Mouse (Mus musculus) spleen, postnatal 10 days (tissue): ENCODE data around the gene Plcb4.

Experiments
- DNase-seq, 2 experiments: peaks; one replicate each; pipeline ENCODE4 v3.0.0; 2021 to 2022; ENCODE audit warnings: low spot score in 2 of 2

Plcb4 gene

DNA sequence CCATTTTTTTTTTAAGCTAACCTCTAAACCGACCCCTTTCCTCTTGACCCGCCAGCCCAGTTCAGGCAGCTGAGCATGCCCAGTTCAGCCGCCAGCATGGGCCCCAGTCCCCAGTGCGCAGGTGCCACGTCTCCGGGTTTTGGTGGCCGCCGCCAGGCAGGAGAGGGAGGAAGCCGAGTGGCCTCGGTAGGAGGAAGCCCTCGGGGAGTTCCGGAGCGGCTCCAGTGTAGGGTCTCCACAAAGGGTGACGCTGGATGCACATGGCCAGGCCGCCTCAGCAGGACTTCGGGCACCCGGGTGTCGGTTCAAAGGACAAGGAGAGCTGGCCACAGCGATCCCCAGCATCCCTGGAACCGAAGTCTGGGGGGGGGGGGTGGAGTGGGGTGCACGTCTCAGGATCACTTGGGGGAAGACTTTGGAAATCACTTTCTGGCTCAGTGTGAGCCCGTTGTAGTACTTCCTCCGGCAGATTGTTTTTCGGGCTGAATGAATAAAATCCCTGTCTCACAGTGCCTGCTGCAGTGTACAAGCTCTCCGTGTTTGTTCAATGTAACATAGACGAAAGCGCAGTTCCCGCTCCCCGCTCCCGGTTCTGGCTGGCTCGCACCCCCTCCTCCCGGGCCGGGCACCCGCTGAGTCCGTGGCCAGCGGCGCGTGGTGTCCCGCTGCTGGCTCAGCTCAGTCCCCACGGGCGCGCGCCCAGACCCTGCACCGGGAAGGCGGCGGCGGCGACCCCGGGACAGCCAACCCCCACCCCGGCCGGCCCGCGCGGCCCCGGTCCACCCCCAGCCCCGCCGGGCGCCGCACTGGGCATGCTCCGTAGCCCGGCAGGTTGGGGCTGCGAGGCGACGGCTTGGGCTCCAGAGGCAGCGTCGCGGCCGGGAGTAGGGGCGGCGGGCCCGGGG lies at the start of gene Plcb4:
Gene Plcb4 (plus strand): TSS at position 526 of the 905 bp plus-strand sequence.
- peak; percentile 57 to 77 for DNase-seq

DNA sequence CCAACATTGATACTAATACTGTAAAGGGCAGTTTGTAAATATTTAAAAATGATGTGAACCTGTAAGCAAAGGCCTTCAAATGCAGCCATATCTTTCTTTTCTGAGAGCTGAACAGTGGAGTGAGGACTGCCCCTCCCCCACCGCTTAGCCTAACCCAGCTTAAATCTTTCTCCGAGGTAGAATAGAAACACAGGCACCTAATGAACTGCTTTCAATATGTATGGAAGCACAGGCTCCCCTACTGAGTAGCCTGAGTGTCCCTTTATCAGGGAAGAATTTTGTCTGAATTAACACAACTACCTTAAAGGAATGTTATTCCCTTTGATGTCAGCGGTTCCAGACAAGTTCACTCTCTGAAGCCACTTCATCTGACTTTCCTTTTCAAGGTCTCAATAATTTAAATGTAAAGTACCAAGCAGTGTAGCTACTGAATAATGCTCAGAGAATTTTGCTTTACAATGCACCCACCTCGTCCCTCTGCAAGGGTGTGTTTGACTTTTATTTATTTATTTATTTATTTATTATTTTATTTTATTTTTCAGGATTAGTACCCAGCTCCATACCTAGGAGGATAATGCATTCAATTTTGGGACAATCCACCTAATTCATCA lies 44.1 kb upstream of the Plcb4 start:
- no peak for DNase-seq

DNA sequence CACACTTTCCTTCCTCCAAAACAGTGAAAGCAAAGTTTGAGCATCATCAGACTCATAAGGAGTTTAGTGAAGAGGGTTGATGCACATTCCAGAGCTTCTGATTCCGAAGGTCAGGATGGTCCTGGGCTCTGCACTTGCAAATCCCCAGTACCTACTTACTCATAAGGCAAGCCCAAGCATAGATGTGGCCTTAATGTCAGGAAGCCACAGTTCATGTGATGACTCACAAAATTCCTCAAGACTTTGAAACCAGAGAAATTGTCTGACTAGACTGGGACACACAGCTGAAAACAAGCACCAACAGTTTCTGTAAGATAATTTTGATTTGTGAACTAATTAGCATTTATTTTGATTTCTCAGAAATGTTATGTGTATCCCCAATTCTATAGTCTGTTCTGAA lies 42.7 kb upstream of the Plcb4 start:
- DNase-seq = no peak

DNA sequence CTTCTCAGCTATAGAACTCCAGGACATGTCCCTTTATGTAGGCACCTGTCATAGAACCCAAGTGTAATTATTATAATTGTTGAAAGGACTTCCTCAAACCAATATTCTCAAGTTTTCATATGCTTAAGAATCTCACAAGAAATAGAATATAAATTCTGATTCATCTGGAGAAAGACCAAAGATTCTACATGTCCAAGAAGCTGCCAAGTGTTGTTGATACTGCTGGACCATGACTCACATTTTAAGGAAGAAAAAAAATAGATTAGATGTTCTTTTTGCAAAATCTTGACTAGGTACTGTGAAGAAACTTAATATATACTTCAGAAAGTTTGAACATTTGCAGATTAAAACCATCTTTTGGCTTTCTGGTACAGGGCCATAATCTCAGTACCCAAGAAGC lies 40.3 kb upstream of the Plcb4 start:
- DNase-seq = no peak

DNA sequence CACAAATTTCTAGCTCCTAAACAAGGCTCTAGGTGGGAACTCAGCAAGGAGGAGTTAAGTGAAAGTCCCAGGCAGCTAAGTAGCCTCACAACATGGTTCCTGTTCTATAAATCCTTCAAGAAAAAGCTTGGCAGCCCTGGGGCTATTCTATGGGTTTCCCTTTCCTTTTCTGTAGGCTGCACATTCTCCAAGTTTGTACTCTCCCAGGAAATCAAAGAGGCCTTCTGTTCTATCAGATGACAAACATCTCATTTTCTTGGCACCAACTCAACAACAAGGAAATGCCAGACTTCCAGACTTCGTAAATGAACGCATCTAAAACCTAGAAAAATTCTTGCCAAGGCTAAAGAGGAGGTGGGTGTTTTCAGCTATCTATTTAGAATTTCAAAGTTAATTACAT lies 38.9 kb upstream of the Plcb4 start:
- DNase-seq = no peak

DNA sequence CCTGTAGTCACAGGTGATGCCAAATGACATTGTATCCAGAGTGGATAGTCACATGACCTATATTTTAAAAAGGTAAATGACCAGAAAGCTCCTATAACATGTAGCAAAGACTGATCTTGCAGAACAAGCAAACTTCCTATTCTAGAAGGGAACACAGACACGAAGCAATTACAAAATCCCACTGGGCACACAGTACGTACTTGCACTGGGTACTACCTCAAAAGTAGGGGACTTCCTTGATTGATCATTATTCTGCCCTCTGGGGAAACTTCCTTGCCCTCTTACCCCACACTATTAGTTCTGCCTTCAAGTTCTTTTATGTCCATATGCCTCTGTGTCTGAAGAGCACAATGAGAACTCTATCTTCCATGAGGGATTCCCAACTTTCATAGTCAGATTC lies 31.0 kb upstream of the Plcb4 start:
- DNase-seq = no peak

DNA sequence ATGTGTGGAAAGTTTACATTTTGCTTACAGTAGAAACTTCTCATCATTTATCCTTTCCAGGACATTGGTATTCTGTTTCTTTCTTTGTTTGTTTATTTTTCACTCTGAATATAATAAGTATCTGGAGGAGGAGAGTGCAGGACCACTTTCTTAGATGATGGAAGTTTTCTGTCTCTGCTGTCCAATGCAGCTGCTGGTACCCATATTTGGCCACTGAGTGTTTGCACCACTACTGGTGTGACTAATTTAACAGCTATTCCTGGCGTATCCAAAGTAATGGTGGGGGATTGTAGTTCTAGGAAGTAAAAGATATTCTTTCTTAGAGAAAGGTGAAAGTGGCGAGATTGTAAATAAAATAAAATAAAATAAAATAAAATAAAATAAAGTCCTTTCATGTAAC lies 21.6 kb upstream of the Plcb4 start:
- no peak for DNase-seq

DNA sequence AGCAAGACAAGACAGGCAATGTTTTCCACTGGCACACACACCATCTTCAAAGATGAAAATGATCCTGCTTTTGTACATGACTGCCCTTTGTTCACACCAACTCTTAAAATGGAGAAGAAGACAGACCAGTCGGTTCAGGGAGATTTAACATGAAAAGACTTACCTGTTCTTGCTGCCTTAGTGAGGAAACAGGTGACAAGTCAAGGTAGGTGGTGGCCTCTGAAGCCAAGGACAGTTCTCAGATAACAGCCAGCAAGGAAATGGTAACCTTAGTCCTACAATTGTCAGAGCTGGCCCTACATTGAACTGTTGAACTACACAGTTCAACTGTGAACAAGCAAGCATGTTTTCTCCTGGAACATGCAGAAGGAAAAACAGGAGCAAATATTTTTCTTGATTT lies 17.8 kb upstream of the Plcb4 start:
- DNase-seq = no peak

DNA sequence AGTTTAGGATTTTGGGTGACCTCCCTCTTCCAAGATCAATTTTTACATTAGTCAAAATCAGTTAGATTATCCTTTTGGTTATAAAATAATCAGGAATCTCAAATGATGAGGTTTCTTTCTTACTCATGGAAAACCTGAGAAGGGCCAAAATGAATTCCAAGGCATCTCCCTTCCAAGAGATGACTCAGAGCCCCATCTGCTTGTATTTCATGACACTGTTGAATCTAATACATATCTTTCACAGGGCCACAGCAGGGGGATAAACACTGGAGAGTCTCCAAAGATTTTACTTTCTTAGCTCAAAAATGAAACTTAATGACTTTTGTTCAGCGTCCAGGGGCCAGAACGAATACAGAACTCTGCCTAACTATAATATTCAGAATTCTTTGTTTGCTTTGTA lies 17.2 kb upstream of the Plcb4 start:
- DNase-seq = no peak

DNA sequence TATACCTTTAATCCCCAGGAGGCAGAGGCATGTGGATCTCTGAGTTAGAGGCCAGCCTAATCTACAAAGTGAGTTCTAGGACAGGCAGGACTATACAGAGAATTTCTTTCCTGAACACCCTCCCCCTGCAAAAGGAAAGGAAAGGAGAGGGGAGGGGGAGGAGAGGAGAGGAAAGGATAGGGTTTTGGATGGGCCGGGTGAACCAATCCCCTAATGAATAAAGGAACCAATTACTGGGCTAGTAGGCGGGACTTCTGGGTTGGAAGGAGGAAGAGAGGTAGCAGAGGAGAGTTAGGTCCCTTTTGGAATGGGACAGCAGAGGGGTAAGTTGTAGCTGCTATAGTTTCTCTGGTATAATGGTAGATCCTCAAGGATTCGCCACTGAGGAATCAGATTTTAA lies 12.6 kb upstream of the Plcb4 start:
- no peak for DNase-seq

DNA sequence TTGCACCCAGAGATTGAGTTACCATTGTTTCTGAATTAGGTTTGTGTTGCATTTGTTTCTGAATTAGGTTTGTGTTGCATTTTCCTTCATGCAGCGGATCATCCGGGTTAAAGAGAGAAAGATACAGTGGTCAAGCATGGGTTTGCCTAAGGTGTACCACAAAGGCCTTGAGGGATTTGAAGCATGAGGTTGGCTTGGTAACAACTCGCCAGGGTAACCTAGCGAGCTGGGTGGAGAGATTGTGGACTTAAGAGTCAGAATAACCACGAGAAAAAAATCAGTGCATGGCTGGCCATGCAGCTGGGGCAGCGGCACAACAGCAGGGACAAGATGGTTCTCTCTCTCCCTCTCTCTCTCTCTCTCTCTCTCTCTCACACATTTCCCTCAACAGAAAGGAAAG lies 12.2 kb upstream of the Plcb4 start:
- no peak for DNase-seq

DNA sequence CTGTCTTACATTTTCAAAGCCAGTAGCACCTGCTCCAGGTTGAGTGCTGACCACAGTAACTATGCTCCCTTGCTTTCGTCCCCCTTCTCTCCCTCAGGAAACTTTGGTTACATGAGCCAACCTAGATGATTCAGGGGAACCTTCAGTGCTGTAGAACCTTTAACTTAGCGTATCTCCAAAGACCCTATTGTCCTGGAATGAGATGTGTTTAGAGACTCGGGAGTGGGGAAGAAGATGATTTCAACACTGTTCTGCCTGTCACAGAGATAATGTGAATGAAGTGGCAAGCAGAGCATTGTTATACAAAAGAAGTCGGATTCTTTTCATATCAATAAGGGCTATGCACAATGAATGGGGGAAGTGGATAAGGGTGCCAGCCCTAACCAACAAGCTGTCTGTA lies 10.8 kb upstream of the Plcb4 start:
- DNase-seq = no peak

DNA sequence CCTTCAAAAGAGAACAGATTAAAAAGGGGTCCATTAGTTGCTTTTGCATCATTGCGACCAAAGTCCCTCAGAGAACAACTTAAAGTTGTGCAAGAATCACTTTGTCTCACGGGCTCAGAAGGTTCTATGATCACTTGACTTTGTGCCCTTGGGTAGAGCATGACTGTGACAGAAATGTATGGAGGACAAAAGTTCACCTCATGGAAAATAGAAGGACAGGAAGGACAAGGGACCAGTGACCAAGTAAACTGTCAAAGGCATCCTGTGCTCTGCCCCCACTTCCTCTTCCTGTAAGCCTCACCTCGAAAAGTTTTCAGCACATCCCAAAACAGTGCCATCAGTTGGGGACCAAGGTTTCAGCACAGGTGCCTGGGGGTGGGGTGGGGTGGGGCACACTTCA lies 7.9 kb upstream of the Plcb4 start:
- DNase-seq = no peak

DNA sequence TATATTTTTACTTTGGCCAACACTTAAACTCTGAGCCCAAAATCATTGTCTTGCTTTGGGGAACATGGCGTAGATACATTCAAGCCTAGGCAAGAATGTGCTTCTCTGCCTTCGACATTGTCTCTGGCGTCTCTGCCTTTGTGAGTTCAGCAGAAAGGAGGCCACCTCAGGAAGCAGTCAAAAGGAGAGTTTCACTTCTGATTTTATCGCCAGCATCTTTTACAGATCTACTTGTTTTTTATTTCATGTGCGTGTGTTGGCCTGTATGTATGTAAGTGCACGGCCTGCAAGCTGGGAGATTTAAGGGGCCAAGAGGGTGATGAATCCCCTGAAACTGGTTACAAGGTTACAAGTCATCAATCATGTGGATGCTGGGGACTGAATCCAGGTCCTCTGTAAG lies 6.8 kb upstream of the Plcb4 start:
- no peak for DNase-seq

DNA sequence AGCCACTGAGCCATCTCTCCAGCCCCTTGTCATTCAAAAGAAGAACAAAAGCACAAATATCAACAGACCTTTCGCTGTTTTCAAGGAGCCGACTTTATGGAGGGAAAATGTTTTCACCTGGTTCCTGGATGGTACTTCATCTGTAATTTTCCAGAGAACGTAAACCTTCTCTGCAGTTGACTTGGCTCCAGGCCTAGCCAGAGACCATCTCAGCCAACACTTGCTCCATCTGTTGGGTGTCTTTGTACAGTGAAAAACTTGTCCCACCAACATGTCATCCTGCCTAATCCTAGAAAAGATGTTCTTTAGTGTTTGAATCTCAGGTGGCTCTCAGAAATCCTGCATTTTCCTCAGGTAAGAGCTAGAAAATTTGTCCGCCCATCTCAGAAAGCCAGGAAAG lies 6.4 kb upstream of the Plcb4 start:
- DNase-seq = no peak

DNA sequence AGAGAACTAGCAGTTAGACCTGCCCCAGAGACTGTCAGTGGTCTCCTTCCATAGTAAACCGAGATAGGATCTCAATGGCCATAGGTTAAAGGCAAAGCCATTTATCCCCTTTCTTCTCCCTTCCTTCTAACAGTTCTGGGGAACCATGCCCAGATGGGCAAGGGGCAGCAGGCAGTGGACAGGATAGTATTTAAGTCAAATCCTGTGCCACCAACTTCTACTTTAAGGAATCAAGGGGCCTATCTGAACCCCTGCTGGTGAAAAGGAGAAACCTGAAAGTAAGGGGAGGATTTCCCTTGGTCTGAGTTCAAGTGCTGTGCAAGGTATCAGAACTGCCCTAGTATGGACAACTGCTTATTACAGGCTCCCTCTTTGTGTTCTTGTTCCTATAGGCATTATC lies 2.9 kb upstream of the Plcb4 start:
- DNase-seq = no peak

DNA sequence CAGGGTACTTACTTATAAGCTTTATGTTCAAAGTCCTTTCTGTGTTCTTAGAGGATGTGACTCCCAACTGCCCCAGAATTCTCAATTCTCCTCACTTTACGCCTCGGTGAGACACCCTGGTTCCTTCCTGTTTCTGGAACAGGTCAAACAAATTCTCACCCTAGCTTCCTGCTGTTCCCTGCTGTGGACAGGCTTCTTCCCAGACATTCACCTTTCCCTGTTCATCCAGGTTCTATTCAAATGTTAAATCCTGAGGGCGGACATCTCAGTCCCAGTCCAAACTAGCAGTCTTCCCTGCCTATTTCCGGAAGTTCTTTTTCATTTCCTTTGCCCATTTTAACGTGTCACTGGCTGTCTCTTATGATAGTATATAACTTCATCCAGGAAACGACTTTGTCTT lies 2.2 kb upstream of the Plcb4 start:
- DNase-seq = no peak

DNA sequence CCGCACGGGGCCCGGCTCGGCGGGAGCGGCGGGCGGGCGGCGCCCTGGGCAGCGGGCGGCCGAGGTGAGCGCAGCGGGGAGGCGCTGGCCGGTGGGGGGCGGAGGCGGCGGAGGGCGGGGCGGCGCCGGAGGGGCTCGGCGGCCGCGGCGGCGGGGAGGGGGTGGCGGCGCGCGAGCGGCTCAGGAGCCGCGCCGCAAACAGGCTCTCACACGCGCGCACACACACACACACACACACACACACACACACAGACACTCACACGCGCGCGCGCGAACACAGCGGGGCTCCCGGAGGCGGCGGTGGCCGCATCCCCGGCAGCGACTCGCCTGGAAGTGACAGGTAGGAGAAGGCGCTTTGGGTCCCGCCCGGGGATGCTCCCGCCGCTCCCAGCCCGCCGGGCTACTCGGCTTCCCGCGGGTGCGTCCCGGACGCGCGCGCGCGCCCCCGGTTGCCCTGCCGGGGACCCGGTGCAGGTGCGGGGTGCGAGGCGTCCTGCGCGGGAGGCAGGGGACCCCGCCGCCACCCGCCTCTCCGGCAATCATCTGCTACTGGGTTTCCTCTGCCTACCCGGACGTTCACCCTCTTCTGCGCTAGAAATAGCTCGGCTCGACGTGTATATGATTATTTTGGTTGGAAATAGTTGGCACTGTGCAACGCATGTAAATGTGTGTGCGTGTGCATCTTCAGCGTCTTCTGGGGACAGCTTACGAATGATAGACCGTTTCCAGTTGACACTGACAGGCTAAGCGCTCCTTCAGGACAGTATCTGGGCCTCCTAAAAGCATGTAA lies 775 bp downstream of the Plcb4 start:
- DNase-seq = peak; percentile 51 to 58

DNA sequence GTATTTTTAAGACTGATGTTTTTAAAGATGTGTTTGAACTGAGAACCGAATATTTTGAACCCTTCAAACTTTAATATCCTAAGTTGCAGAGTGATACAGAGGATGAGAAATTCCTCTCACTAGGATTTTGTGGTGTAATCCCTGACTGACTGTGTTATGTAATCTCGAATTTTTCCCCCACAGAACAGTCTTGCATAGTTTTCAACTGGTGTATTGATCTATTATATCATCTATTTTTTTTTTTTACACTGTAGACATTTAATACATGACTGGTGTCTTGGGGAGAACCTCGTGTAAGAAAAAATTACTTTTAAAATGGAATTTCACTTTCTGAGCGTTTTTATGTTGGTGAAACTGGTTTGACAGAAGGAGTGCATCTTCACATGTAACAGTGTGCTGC lies 2.0 kb downstream of the Plcb4 start:
- no peak for DNase-seq

DNA sequence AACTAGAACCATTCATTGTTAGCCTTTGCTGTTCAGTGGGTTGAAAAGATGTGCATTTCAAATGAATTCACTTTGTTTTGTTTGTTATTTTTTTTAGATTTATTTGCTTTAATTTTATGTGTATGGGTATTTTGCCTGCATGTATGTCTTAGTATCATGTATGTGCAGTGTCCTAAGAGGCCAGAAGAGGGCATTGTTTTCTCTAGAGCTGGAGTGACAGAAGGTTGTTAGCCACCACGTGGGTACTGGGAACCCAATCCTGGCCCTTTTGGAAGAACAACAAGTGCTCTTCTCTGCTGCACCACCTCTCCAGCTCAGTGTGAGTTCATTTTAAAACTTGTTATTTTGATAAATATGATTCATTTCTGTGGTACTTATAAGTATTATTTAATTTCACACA lies 5.0 kb downstream of the Plcb4 start:
- DNase-seq = no peak

DNA sequence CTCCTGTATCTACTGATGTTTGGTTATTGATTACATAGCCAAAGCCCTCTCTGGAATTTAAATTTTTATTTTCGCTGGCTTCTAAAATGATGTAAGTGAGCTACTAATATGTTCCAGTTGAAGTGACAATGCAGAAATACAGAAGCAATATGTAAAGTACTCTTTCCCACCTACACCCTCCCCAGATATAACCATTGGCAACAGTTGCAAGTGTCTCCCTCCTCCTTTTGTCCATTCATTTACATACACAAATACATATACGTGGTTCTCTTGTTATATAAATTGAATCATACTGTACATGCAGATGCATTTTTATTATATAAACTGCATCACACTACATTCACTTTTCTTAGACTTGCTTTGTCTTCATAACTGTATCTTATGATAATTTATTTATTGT lies 8.7 kb downstream of the Plcb4 start:
- DNase-seq = no peak

DNA sequence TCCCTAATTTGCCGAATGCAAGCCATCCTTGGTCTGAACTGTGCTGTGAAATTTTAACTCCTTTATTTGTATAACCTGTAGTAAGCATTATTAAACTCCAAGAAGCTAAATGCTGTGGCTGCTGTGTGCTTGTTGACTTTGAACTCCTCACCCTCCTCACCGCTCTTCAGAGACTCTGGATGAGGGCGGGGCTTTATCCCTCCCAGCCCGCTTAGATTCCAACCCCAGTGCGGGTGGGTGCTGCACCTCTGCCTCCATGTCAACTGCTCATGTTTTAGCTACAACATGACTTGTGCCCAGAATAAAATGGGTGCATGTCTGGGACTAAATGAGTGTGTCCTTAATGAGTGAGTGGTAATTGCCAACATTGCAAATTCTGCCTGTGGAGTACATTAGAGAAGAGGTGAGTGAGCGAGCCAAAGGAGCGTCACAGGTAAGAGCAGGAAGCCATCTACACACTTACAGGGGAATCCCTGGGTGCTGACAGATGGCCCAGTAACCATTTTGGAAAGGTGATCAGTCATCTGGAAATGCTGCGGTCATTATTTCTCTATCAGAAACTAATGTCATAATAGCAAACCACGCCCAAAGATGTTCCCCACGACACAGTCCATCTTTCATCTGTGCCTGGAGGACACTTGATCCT lies 13.8 kb downstream of the Plcb4 start:
- no peak for DNase-seq
